Mouse (Mus musculus): ENCODE data around the gene Stk16.

DNA sequence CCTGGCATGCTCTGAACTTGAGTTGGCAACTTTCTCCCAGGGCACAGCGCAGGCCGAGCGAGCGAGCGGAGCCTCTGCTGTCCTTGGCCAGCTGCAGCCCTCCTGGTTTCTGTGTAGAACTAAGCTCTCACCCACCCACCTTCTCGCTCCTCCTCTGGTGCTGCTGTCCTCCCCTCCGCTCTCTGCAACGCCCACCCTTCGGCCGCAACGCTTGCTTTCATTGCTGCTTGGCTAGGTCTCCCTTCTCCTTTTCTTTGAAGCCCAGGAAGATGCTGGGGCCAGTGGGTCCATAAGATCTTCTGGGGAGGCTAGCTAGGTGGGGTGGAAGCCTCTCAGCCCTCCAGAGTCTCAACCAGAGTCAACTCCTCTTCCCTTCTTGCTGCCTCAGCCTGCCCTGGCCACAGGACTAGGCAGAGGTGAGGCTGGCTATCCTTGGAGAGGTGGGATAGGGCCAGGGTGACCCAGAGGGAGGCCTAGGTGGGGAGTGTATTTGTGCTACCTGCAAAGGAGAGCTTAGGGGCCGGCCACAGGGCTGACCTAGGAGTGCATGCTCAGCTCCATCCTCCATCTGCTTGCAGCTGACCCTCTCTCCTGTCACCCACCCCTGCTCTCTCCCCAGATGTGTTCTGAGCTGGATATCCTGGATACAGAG lies 33.7 kb downstream of the Stk16 start:
- no peak for TF ChIP-seq TAL1 (conservative IDR thresholded peaks at IDR 0.05; ENCODE audit: low read depth, low read length)
- no peak for TF ChIP-seq CTCF (IDR thresholded peaks at IDR 0.05; ENCODE audit: low read depth, low read length)
- no peak for TF ChIP-seq GATA1 (IDR thresholded peaks at IDR 0.05; ENCODE audit: borderline replicate concordance, low read length)
- no peak for TF ChIP-seq GATA2 (IDR thresholded peaks at IDR 0.05; ENCODE audit: borderline replicate concordance, low read depth, low read length)
- no peak for TF ChIP-seq POLR2AphosphoS5 (IDR thresholded peaks at IDR 0.05; ENCODE audit: insufficient replicate concordance, low read depth, low read length)

Data from G1E (cell line).